In the genomic region with DNA sequence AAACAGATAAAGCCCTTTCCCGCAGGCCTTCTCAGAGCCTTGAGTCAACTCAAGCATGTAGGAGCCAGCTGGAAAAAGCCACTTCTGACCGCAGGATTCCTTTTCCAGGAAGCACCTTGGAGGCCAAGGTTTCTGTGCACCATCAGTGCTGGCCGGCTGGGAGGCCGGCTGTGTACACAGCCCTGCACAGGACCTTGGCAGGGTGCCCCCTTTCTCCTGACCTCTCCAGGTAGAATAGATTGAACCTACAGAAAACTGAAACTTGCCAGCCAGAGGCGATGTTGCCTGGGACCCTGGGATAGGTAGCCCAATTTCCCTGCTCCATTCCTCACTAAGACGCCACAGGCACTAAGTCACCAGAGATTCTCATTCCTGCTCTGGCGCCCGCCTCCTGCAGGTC, we compare ENCODE assay signal across 10 mouse cellular contexts. TPM values are rescaled to one million over a fixed set of nuclear protein-coding genes. Genes with fewer than 3 reads are reported as not detected.
A peak's percentile ranks its signal among the peaks of the same experiment; 100 is the strongest.
DNase-seq lines count a peak whose midpoint lies in the region; ATAC-seq and TF ChIP-seq lines count a peak whose summit lies in the region.
"Had no signal": no experiment of that assay in that cellular context is flagged by ENCODE, and none has a peak within 500 bp of the region (broad histone marks: within the 10 kb centered on the region; RNA-seq: fewer than 3 reads in every experiment).

No protein-coding gene starts in this region.

- intact Hi-C loops in heart, postnatal 10 days (cut with DNase I): loop anchor here (10.0 kb wide), 1 partner anchor 221 kb away; no protein-coding TSS in a partner anchor

- DNase-seq in heart, adult 18-20 months: peak; percentile 29 to 42
- no peak for DNase-seq in heart, postnatal 10 days
- no peak for DNase-seq in forebrain, embryonic 14.5 days (ENCODE audit: low spot score)
- no peak for DNase-seq in gastrocnemius, postnatal 25 days
- no peak for DNase-seq in right cerebral cortex, postnatal 4 days
- DNase-seq: gastrocnemius, postnatal 10 days had no signal

- peak overlapping the region; percentile 71 for H3K4me2 ChIP-seq in heart, embryonic 16.5 days (ENCODE audit: low read depth, low read length)
- peak overlapping the region; percentile 25; the same call in 1 of the 2 replicates for H3K4me2 ChIP-seq in liver, embryonic 16.5 days (ENCODE audit: low read depth, low read length)
- H3K4me2 ChIP-seq in forebrain, embryonic 14.5 days (ENCODE audit: low read length): no peak overlapping the region

- H3K27ac ChIP-seq in heart, embryonic 16.5 days (ENCODE audit: low read length): peak overlapping the region; percentile 94; the same call in 1 of the 2 replicates
- H3K27ac ChIP-seq in liver, embryonic 16.5 days (ENCODE audit: low read length): no peak overlapping the region
- H3K27ac ChIP-seq in forebrain, embryonic 14.5 days (ENCODE audit: low read depth, low read length): no peak overlapping the region

- peak overlapping the region; percentile 45 for H3K9ac ChIP-seq in heart, embryonic 16.5 days (ENCODE audit: low read length)
- no peak overlapping the region for H3K9ac ChIP-seq in liver, embryonic 16.5 days (ENCODE audit: low read depth, low read length)
- H3K9ac ChIP-seq in forebrain, embryonic 14.5 days (ENCODE audit: low read length): no peak overlapping the region

- H3K36me3 ChIP-seq in E14TG2a.4 (ENCODE audit: insufficient read depth, low read length): no peaks in the 10 kb centered on the region
- H3K36me3 ChIP-seq in heart, embryonic 16.5 days (ENCODE audit: control insufficient read depth, insufficient read depth): no peaks in the 10 kb centered on the region
- no peaks in the 10 kb centered on the region for H3K36me3 ChIP-seq in liver, embryonic 16.5 days (ENCODE audit: control insufficient read depth, insufficient read depth)
- H3K36me3 ChIP-seq in forebrain, embryonic 14.5 days (ENCODE audit: control insufficient read depth, insufficient read depth, low read length): no peaks in the 10 kb centered on the region

- H3K27me3 ChIP-seq in E14TG2a.4 (ENCODE audit: insufficient read depth, low read length): peaks cover 55% of the 10 kb centered on the region
- no peaks in the 10 kb centered on the region for H3K27me3 ChIP-seq in heart, embryonic 16.5 days (ENCODE audit: control insufficient read depth, insufficient read depth, low read length)
- peaks cover 48% of the 10 kb centered on the region for H3K27me3 ChIP-seq in liver, embryonic 16.5 days (ENCODE audit: control insufficient read depth, insufficient read depth, low read depth, low read length)
- H3K27me3 ChIP-seq in forebrain, embryonic 14.5 days (replicated peaks; ENCODE audit: control insufficient read depth, insufficient read depth, low read length): peaks cover 31% of the 10 kb centered on the region

- H3K9me3 ChIP-seq in E14TG2a.4 (ENCODE audit: low read length): no peaks in the 10 kb centered on the region
- H3K9me3 ChIP-seq in heart, embryonic 16.5 days (replicated peaks; ENCODE audit: control insufficient read depth, low read length): no peaks in the 10 kb centered on the region
- no peaks in the 10 kb centered on the region for H3K9me3 ChIP-seq in liver, embryonic 16.5 days (replicated peaks; ENCODE audit: control insufficient read depth, low read length)
- no peaks in the 10 kb centered on the region for H3K9me3 ChIP-seq in forebrain, embryonic 14.5 days (replicated peaks; ENCODE audit: control insufficient read depth, low read length)
- H3K9me3 ChIP-seq: megakaryocyte, embryonic 14.5 days had no signal

- ATAC-seq in heart, embryonic 16.5 days (replicated peaks; ENCODE audit: extremely low read depth, insufficient read depth, low FRiP score): no peak
- no peak for ATAC-seq in liver, embryonic 16.5 days (ENCODE audit: low read depth)
- ATAC-seq in forebrain, embryonic 14.5 days: no peak

- no peak for TF ChIP-seq CTCF in E14TG2a.4 (conservative IDR thresholded peaks at IDR 0.05; ENCODE audit: low read length)

- WGBS in heart, embryonic 16.5 days: 67% methylated on average over 8 of the region's 8 CpGs
- 54% methylated on average over 8 of the region's 8 CpGs for WGBS in liver, embryonic 16.5 days (ENCODE audit: insufficient replicate concordance)
- 88% methylated on average over 8 of the region's 8 CpGs for WGBS in forebrain, embryonic 14.5 days

- H3K4me1 ChIP-seq in E14TG2a.4 (replicated peaks; ENCODE audit: low read depth, low read length): peaks cover 81% of the 10 kb centered on the region
- peaks cover 26% of the 10 kb centered on the region for H3K4me1 ChIP-seq in heart, embryonic 16.5 days (ENCODE audit: control insufficient read depth, insufficient read depth, low read length)
- peaks cover 18% of the 10 kb centered on the region for H3K4me1 ChIP-seq in liver, embryonic 16.5 days (ENCODE audit: control insufficient read depth, low read depth, low read length)
- H3K4me1 ChIP-seq in forebrain, embryonic 14.5 days (ENCODE audit: control insufficient read depth, insufficient read depth, low read length): peaks cover 10% of the 10 kb centered on the region; the same call in 1 of the 2 replicates

- peak overlapping the region; percentile 14; the same call in 1 of the 2 replicates for H3K4me3 ChIP-seq in E14TG2a.4 (replicated peaks; ENCODE audit: low read length)
- H3K4me3 ChIP-seq in heart, embryonic 16.5 days (ENCODE audit: low read length): peak overlapping the region; percentile 67
- H3K4me3 ChIP-seq in liver, embryonic 16.5 days (ENCODE audit: low read depth, low read length): no peak overlapping the region
- H3K4me3 ChIP-seq in forebrain, embryonic 14.5 days (ENCODE audit: low read depth, low read length): no peak overlapping the region
- H3K4me3 ChIP-seq: megakaryocyte, embryonic 14.5 days had no signal

RNA-seq across cellular contexts. Expression of a gene that starts 3.4 kb away (rescaled TPM):
- total RNA-seq in heart, adult 18-20 months (2021): 10 to 100 TPM; 26.3 to 27.9 TPM
- total RNA-seq in heart, postnatal 10 days (2021): 10 to 100 TPM; 63.9 to 68.5 TPM
- 29.4 and 38.7 TPM in 2 replicates for polyA plus RNA-seq in heart, embryonic 16.5 days (2015; fragmentation: Nextera tagmentation; extraction: Ambion mirVana)
- polyA plus RNA-seq in liver, embryonic 16.5 days (2015; fragmentation: Nextera tagmentation; extraction: Ambion mirVana): 12.1 and 13.1 TPM in 2 replicates
- 5.1 and 8.0 TPM in 2 replicates for polyA plus RNA-seq in forebrain, embryonic 14.5 days (2014; fragmentation: Nextera tagmentation; extraction: Ambion mirVana)
- 10 to 100 TPM in 1 of 2 experiments, 1 to 10 TPM in 1; 9.3 to 10.5 TPM for total RNA-seq in gastrocnemius, postnatal 25 days (2021)

RNA-seq across cellular contexts. Expression of a gene that starts 9.5 kb away (rescaled TPM):
- total RNA-seq in heart, adult 18-20 months (2021): not detected
- total RNA-seq in heart, postnatal 10 days (2021): under 1 TPM in 1 of 2 experiments, not detected in 1; 0.64 TPM
- polyA plus RNA-seq in heart, embryonic 16.5 days (2015; fragmentation: Nextera tagmentation; extraction: Ambion mirVana): 2.2 TPM in 1 of 2 replicates, not detected in the other
- polyA plus RNA-seq in liver, embryonic 16.5 days (2015; fragmentation: Nextera tagmentation; extraction: Ambion mirVana): 9.1 and 15.8 TPM in 2 replicates
- polyA plus RNA-seq in forebrain, embryonic 14.5 days (2014; fragmentation: Nextera tagmentation; extraction: Ambion mirVana): not detected in 2 replicates
- total RNA-seq in gastrocnemius, postnatal 25 days (2021): not detected
- total RNA-seq: gastrocnemius, postnatal 10 days had no signal

RNA-seq across cellular contexts. Expression of a gene that starts 31.1 kb away (rescaled TPM):
- 10 to 100 TPM; 40.3 to 45.2 TPM for total RNA-seq in heart, adult 18-20 months (2021)
- 10 to 100 TPM; 40.4 to 45.2 TPM for total RNA-seq in heart, postnatal 10 days (2021)
- 44.9 and 48.9 TPM in 2 replicates for polyA plus RNA-seq in heart, embryonic 16.5 days (2015; fragmentation: Nextera tagmentation; extraction: Ambion mirVana)
- polyA plus RNA-seq in liver, embryonic 16.5 days (2015; fragmentation: Nextera tagmentation; extraction: Ambion mirVana): 18.6 and 19.6 TPM in 2 replicates
- 34.8 and 46.5 TPM in 2 replicates for polyA plus RNA-seq in forebrain, embryonic 14.5 days (2014; fragmentation: Nextera tagmentation; extraction: Ambion mirVana)
- 10 to 100 TPM; 33.5 to 34.2 TPM for total RNA-seq in gastrocnemius, postnatal 25 days (2021)

RNA-seq across cellular contexts. Expression of a gene that starts 43.0 kb away (rescaled TPM):
- 10 to 100 TPM; 14.1 to 14.5 TPM for total RNA-seq in heart, adult 18-20 months (2021)
- total RNA-seq in heart, postnatal 10 days (2021): 10 to 100 TPM; 18.8 to 20.4 TPM
- polyA plus RNA-seq in heart, embryonic 16.5 days (2015; fragmentation: Nextera tagmentation; extraction: Ambion mirVana): 6.3 and 7.4 TPM in 2 replicates
- polyA plus RNA-seq in liver, embryonic 16.5 days (2015; fragmentation: Nextera tagmentation; extraction: Ambion mirVana): 1.8 and 2.1 TPM in 2 replicates
- 1.1 and 1.4 TPM in 2 replicates for polyA plus RNA-seq in forebrain, embryonic 14.5 days (2014; fragmentation: Nextera tagmentation; extraction: Ambion mirVana)
- 1 to 10 TPM; 6.4 to 7.8 TPM for total RNA-seq in gastrocnemius, postnatal 25 days (2021)

RNA-seq across cellular contexts. Expression of a gene that starts 53.6 kb away (rescaled TPM):
- under 1 TPM; 0.10 to 0.27 TPM for total RNA-seq in heart, adult 18-20 months (2021)
- total RNA-seq in heart, postnatal 10 days (2021): not detected
- polyA plus RNA-seq in heart, embryonic 16.5 days (2015; fragmentation: Nextera tagmentation; extraction: Ambion mirVana): 0.20 and 0.41 TPM in 2 replicates
- 0.18 and 0.22 TPM in 2 replicates for polyA plus RNA-seq in liver, embryonic 16.5 days (2015; fragmentation: Nextera tagmentation; extraction: Ambion mirVana)
- polyA plus RNA-seq in forebrain, embryonic 14.5 days (2014; fragmentation: Nextera tagmentation; extraction: Ambion mirVana): not detected in 2 replicates
- under 1 TPM in 1 of 2 experiments, not detected in 1; 0.11 TPM for total RNA-seq in gastrocnemius, postnatal 25 days (2021)
- total RNA-seq: gastrocnemius, postnatal 10 days had no signal

Comparison
In these comparisons a context has a peak if more than half of its experiments do, and no peak if none do; other contexts are left out.
1. DNase-seq: peak in heart, adult 18-20 months (2 of 2); none in heart, postnatal 10 days (0 of 2), forebrain, embryonic 14.5 days (single experiment), gastrocnemius, postnatal 25 days (single experiment) and right cerebral cortex, postnatal 4 days (single experiment).
2. H3K4me3 ChIP-seq: peak in E14TG2a.4 (single experiment) and heart, embryonic 16.5 days (single experiment); none in liver, embryonic 16.5 days (single experiment) and forebrain, embryonic 14.5 days (single experiment).